Mouse (Mus musculus): Measurements from ENCODE around the gene Col7a1.

GRCm38 (mm10) chr9:109028421-109028820 is 75.0 kb downstream of the Col7a1 start:
- TF ChIP-seq MYOG (IDR thresholded peaks at IDR 0.05; ENCODE audit: control insufficient read depth in 1 of 3, insufficient read depth in 1 of 3, insufficient read length in 2 of 3, low read depth in 2 of 3) = no peak
- no peak for TF ChIP-seq E2F4 (IDR thresholded peaks at IDR 0.05; ENCODE audit: insufficient read depth)
- TF ChIP-seq POLR2A (IDR thresholded peaks at IDR 0.05; ENCODE audit: insufficient read length, low read depth) = no peak
- TF ChIP-seq USF1 (IDR thresholded peaks at IDR 0.05; ENCODE audit: low read depth) = no peak
- TF ChIP-seq TCF12 (IDR thresholded peaks at IDR 0.05; ENCODE audit: insufficient read depth, poor library complexity, severe bottlenecking) = no peak
- TF ChIP-seq MYOD1 (IDR thresholded peaks at IDR 0.05; ENCODE audit: control insufficient read depth in 1 of 3, insufficient read length in 2 of 3, low read depth in 2 of 3) = no peak
- no peak for TF ChIP-seq POLR2AphosphoS2 (IDR thresholded peaks at IDR 0.05; ENCODE audit: insufficient read length, low read depth)
- TF ChIP-seq MAX (IDR thresholded peaks at IDR 0.05; ENCODE audit: low read depth) = no peak
- no peak for TF ChIP-seq TCF3 (IDR thresholded peaks at IDR 0.05; ENCODE audit: insufficient read length, low read depth)
